Mouse (Mus musculus): ENCODE data around the gene Gm21188.
"Not testable (repeated sequence)": the region's sequence is repeated elsewhere in the genome, so short reads cannot be mapped to it uniquely, and the experiment has no call there.

Gm21188 gene

GRCm38 (mm10) chr13:120026373-120026772, 25.6 kb downstream of the Gm21188 start:
- not testable (repeated sequence) for DNase-seq

GRCm38 (mm10) chr13:120025576-120025975, 26.4 kb downstream of the Gm21188 start:
- DNase-seq: peak in 1 of 2 experiments; percentile 7

- not testable (repeated sequence) for DNase-seq
These were observed 27.0 kb downstream of the Gm21188 start for GRCm38 (mm10) chr13:120025004-120025403.

GRCm38 (mm10) chr13:120024581-120024980, 27.4 kb downstream of the Gm21188 start:
- DNase-seq: not testable (repeated sequence)

- DNase-seq: not testable (repeated sequence)
These were observed 30.5 kb downstream of the Gm21188 start for GRCm38 (mm10) chr13:120021477-120021876.

- not testable (repeated sequence) for DNase-seq
These were observed 36.5 kb downstream of the Gm21188 start for GRCm38 (mm10) chr13:120015348-120016007.

GRCm38 (mm10) chr13:120013962-120014361, 38.0 kb downstream of the Gm21188 start:
- not testable (repeated sequence) for DNase-seq

GRCm38 (mm10) chr13:120013544-120013943, 38.5 kb downstream of the Gm21188 start:
- DNase-seq: not testable (repeated sequence)

- DNase-seq: not testable (repeated sequence)
These were observed 41.9 kb downstream of the Gm21188 start for GRCm38 (mm10) chr13:120010068-120010467.

GRCm38 (mm10) chr13:119999215-119999614, 52.8 kb downstream of the Gm21188 start:
- DNase-seq: not testable (repeated sequence)

- DNase-seq: not testable (repeated sequence)
These were observed 53.4 kb downstream of the Gm21188 start for GRCm38 (mm10) chr13:119998442-119999086.

- not testable (repeated sequence) for DNase-seq
These were observed 60.0 kb downstream of the Gm21188 start for GRCm38 (mm10) chr13:119991917-119992496.

GRCm38 (mm10) chr13:119991264-119991663, 60.7 kb downstream of the Gm21188 start:
- not testable (repeated sequence) for DNase-seq
